22 mouse cellular contexts compared by ENCODE assay signal in genomic region chr5:22399134-22399533, GRCm38 (mm10). TPM values are rescaled to one million over a fixed set of nuclear protein-coding genes. Genes with fewer than 3 reads are reported as not detected.
DNase-seq lines count a peak whose midpoint lies in the region; ATAC-seq and TF ChIP-seq lines count a peak whose summit lies in the region.
"Had no signal": no experiment of that assay in that cellular context is flagged by ENCODE, and none has a peak within 500 bp of the region (broad histone marks: within the 10 kb centered on the region; RNA-seq: fewer than 3 reads in every experiment).

No protein-coding gene starts in this region.

- no peak overlapping the region for H3K27ac ChIP-seq in embryonic facial prominence, embryonic 11.5 days (replicated peaks; ENCODE audit: low read depth, low read length)
- H3K27ac ChIP-seq in thymus, adult 2 months (ENCODE audit: control insufficient read depth, insufficient read depth, low read length), result no peak overlapping the region
- H3K27ac ChIP-seq: forebrain, embryonic 15.5 days; liver, embryonic 13.5 days; neural tube, embryonic 12.5 days; stomach, embryonic 15.5 days had no signal

- no peak for TF ChIP-seq POLR2A in thymus, adult 2 months (IDR thresholded peaks at IDR 0.05; ENCODE audit: control insufficient read depth, extremely low read depth, insufficient read depth, low read length, poor library complexity)

- no peaks in the 10 kb centered on the region for H3K4me1 ChIP-seq in embryonic facial prominence, embryonic 11.5 days (ENCODE audit: control insufficient read depth, insufficient read depth, low read length)
- no peaks in the 10 kb centered on the region for H3K4me1 ChIP-seq in thymus, adult 2 months (replicated peaks; ENCODE audit: control insufficient read depth, insufficient read depth, low read length)
- H3K4me1 ChIP-seq: forebrain, embryonic 15.5 days; liver, embryonic 13.5 days; megakaryocyte, embryonic 14.5 days; neural tube, embryonic 12.5 days; stomach, embryonic 15.5 days had no signal

- ATAC-seq in embryonic facial prominence, embryonic 11.5 days (replicated peaks; ENCODE audit: insufficient number of reproducible peaks, low FRiP score, low TSS enrichment, low read depth), result no peak
- ATAC-seq: forebrain, embryonic 15.5 days; hindbrain, embryonic 16.5 days; lung, postnatal 0 days had no signal

- H3K27me3 ChIP-seq in embryonic facial prominence, embryonic 11.5 days (ENCODE audit: control insufficient read depth, insufficient read depth, low read length), result no peaks in the 10 kb centered on the region
- H3K27me3 ChIP-seq in thymus, adult 2 months (ENCODE audit: control insufficient read depth, insufficient read depth, low read length), result no peaks in the 10 kb centered on the region
- H3K27me3 ChIP-seq: forebrain, embryonic 15.5 days; liver, embryonic 13.5 days; megakaryocyte, embryonic 14.5 days; neural tube, embryonic 12.5 days; stomach, embryonic 15.5 days had no signal

- no peak for TF ChIP-seq CTCF in thymus, adult 2 months (IDR thresholded peaks at IDR 0.05; ENCODE audit: borderline replicate concordance, control insufficient read depth, extremely low read depth, insufficient read depth, low read length, poor library complexity)

- WGBS in embryonic facial prominence, embryonic 11.5 days, result 80% methylated on average over 2 of the region's 2 CpGs
- 76% methylated on average over 2 of the region's 2 CpGs for WGBS in thymus, adult 2 months

- H3K4me2 ChIP-seq in embryonic facial prominence, embryonic 11.5 days (ENCODE audit: low read depth, low read length), result no peak overlapping the region
- H3K4me2 ChIP-seq: forebrain, embryonic 15.5 days; heart, embryonic 11.5 days; liver, embryonic 13.5 days; neural tube, embryonic 12.5 days; stomach, embryonic 15.5 days had no signal

- H3K4me3 ChIP-seq in embryonic facial prominence, embryonic 11.5 days (ENCODE audit: low read depth, low read length), result no peak overlapping the region
- no peak overlapping the region for H3K4me3 ChIP-seq in thymus, adult 2 months (ENCODE audit: control insufficient read depth, insufficient read depth, low read length)
- H3K4me3 ChIP-seq: forebrain, embryonic 15.5 days; liver, embryonic 13.5 days; megakaryocyte, embryonic 14.5 days; neural tube, embryonic 12.5 days; stomach, embryonic 15.5 days had no signal

- peak; percentile 11 for DNase-seq in adrenal gland, postnatal 14 days
- DNase-seq in adrenal gland, postnatal 25 days, result no peak
- peak; percentile 51 for DNase-seq in testis, postnatal 10 days (ENCODE audit: low spot score)
- DNase-seq in testis, postnatal 14 days (ENCODE audit: low spot score), result no peak
- peak; percentile 52 for DNase-seq in embryonic facial prominence, embryonic 11.5 days (ENCODE audit: low spot score)
- no peak for DNase-seq in layer of hippocampus, adult 11-12 months (ENCODE audit: low spot score)
- DNase-seq in layer of hippocampus, postnatal 36 days, result no peak
- DNase-seq in thymus, adult 2 months, result no peak
- DNase-seq: cerebellum, postnatal 10 days; gastrocnemius, postnatal 14 days; kidney, adult 9 months; layer of hippocampus, adult 9-11 months; liver, embryonic 13.5 days; spleen, adult 18-20 months; thymus, postnatal 36 days had no signal

- H3K9ac ChIP-seq in embryonic facial prominence, embryonic 11.5 days (replicated peaks; ENCODE audit: low read length), result no peak overlapping the region
- H3K9ac ChIP-seq: forebrain, embryonic 15.5 days; liver, embryonic 13.5 days; neural tube, embryonic 12.5 days; stomach, embryonic 15.5 days had no signal

- H3K36me3 ChIP-seq in embryonic facial prominence, embryonic 11.5 days (replicated peaks; ENCODE audit: control insufficient read depth, insufficient read depth, low read depth, low read length), result no peaks in the 10 kb centered on the region
- H3K36me3 ChIP-seq in thymus, adult 2 months (ENCODE audit: control insufficient read depth, insufficient read depth, low read length), result no peaks in the 10 kb centered on the region
- H3K36me3 ChIP-seq: forebrain, embryonic 15.5 days; liver, embryonic 13.5 days; neural tube, embryonic 12.5 days; stomach, embryonic 15.5 days had no signal

- H3K9me3 ChIP-seq in embryonic facial prominence, embryonic 11.5 days (replicated peaks; ENCODE audit: control insufficient read depth, low read length), result no peaks in the 10 kb centered on the region
- H3K9me3 ChIP-seq: forebrain, embryonic 15.5 days; liver, embryonic 13.5 days; neural tube, embryonic 12.5 days; stomach, embryonic 15.5 days had no signal

RNA-seq across cellular contexts. Expression of gene Reln, which starts 54.6 kb away (rescaled TPM):
- 7.4 and 15.8 TPM in 2 replicates for total RNA-seq in adrenal gland, postnatal 14 days (2021)
- 2.5 and 3.4 TPM in 2 replicates for total RNA-seq in adrenal gland, postnatal 25 days (2021)
- 3.0 and 5.5 TPM in 2 replicates for polyA plus RNA-seq in embryonic facial prominence, embryonic 11.5 days (2014; fragmentation: Nextera tagmentation; extraction: Ambion mirVana)
- total RNA-seq in layer of hippocampus, postnatal 36 days (2021), result 10 to 100 TPM; 41.4 to 54.1 TPM
- polyA plus RNA-seq in thymus, adult 2 months (2012; rRNA removed), result 0.61 and 0.92 TPM in 2 replicates

Comparison
In these comparisons a context has a peak if more than half of its experiments do, and no peak if none do; other contexts are left out.
1. DNase-seq: peak in adrenal gland, postnatal 14 days (single experiment), testis, postnatal 10 days (single experiment) and embryonic facial prominence, embryonic 11.5 days (single experiment); none in adrenal gland, postnatal 25 days (single experiment), testis, postnatal 14 days (single experiment), layer of hippocampus, adult 11-12 months (single experiment), layer of hippocampus, postnatal 36 days (0 of 2) and thymus, adult 2 months (single experiment).